Mouse (Mus musculus): ENCODE results near the gene Stx2.

The Stx2 gene

GRCm38 (mm10) chr5:128952291-128953195 lies 55.8 kb downstream of the Stx2 start:
- DNase-seq: no peak

DNA sequence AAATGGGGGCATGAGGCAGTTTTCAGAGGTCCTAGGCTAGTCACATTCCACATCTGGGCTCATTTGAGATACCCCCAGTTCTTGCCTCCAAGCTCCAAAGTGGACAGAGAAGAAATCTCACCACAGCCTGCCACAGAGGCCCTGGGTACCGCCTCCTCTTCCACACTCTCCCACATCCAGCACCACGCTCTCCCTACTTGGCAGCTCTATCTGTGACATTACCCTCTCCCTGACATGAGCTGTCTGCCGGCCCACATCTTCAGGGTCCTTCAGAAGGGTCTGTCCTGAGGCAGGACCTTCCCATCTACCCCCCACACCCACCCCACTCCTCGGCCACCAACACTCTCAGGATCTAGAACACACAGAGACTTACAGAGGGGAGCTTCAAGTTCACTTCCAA lies 56.9 kb downstream of the Stx2 start:
- DNase-seq: no peak

- peak in 1 of 2 experiments; percentile 9 for DNase-seq
These were observed 61.3 kb downstream of the Stx2 start for GRCm38 (mm10) chr5:128947093-128947492.

DNA sequence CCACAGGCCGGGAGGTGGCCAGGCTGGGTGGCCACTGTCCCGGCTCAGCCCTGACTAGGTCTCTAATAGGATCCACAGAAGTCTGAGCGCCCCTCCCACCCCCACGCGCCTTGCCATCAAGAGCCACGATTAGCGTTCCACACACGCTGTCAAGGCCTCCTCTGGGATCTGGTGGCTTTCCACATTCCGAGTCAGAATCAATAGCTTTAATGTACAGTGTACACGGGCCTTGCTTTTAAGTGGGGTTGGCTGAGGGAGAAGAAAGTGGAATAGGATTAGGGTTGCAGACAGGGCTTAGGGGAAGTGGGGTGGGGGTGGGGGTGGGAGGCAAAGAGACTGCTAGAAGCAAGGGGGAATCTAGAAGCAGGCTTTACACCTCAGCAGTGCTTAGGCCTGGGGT lies 67.9 kb downstream of the Stx2 start:
- no peak for DNase-seq

GRCm38 (mm10) chr5:128935359-128935899 lies 72.9 kb downstream of the Stx2 start:
- peak in 1 of 2 experiments; percentile 39 for DNase-seq

All from lung, postnatal 4 days (tissue).